Mouse (Mus musculus) ES-Bruce4 (cell line): ENCODE measurements around the gene Tbc1d10b.

ENCODE experiments used
- CTCF ChIP-seq: IDR thresholded peaks from one replicate; pipeline ENCODE4 v1.8.1; 2011; ENCODE audit warnings: low read depth, low read length
- EP300 ChIP-seq: IDR thresholded peaks from 2 replicates; pipeline ENCODE4 v1.6.1; 2011; ENCODE audit warnings: low read depth, low read length; ENCODE audit not compliant: insufficient read depth
- POLR2A ChIP-seq: IDR thresholded peaks from one replicate; pipeline ENCODE4 v1.8.1; 2011; ENCODE audit warnings: low read length; ENCODE audit not compliant: insufficient read depth

DNA sequence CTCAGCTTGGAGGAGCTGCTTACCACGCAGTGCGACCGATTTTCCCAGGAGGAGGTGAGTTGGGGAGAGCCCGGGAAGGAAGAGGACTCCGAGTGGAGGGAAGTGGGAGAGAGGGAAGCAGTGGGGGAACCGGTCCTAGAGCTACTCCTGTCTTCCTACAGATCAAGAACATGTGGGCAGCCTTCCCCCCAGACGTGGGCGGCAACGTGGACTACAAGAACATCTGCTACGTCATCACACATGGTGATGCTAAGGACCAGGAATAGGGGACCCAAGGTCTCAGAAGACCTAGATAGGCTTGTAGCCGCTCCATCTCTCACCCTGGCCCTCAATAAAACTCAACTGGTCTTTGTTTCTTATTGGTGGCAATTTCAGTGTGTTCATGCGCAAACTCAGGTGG is 5.7 kb upstream of the Tbc1d10b start:
- TF ChIP-seq CTCF (no peak), EP300 (no peak), POLR2A (no peak)
